Mouse (Mus musculus): ENCODE measurements around the gene Ryr2.

Ryr2 gene

GRCm38 (mm10) chr13:11549136-11549535, 557.6 kb downstream of the Ryr2 start:
- DNase-seq (ENCODE audit: low spot score in 2 of 2): peak; percentile 21 to 33

DNA sequence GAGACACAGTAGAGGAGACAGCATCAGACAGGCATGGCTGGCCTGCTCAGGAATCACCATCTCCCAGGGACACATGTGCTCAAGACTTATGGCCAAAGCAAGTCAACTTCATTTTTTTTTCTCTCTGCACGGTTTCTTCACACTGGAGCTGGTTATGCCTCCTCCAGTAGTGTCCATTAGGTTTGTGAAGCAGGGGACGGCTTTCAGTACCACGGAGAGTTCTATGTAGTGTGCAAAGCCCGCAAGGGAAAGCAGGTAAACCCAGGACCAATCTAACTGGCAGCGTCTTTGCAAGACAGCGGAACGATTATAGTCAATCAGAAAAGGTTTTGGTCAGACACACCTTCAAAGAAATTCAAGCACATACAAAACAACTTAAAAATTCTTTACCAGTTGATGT, 560.9 kb downstream of the Ryr2 start:
- DNase-seq (ENCODE audit: low spot score in 2 of 2): no peak

- no peak for DNase-seq (ENCODE audit: low spot score in 2 of 2)
Measured at GRCm38 (mm10) chr13:11542546-11542945, 564.2 kb downstream of the Ryr2 start.

DNA sequence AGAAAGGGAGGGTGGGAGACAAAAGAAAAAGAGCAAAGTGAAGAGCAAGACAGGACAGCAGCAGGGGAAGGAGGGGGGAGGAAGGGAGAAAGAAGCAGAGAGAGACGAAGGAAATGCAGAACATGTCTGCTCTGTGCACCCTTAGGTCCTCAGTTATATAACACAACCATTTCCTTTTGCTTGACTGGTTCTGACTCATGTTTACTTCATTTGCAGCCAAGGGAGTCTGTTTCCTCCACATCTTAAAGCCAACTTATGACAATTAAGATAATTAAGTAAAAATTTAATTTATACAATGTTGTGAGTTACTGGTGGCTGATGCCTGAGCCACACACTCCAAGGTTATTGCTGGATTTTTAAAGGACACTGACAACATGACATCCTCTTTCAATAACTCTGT, 569.9 kb downstream of the Ryr2 start:
- no peak for DNase-seq (ENCODE audit: low spot score in 2 of 2)

DNA sequence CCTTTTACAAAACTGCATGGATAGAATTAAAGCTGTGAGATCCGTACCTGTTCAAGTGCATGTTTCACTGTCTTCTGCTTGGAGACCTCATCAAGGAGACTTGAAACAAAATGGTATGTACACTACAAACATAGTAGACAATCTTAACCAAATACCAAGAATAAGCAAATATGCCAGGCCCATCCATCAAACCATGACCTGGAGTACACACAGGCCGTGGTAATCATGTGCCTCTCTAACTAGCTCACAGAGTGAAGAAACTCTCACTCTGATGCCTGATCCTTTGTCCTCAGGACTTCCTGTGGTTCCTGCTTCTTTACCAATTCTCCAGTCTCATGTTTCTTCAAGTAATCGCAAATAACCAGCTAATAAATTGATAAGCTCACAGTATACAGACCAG, 570.9 kb downstream of the Ryr2 start:
- DNase-seq (ENCODE audit: low spot score in 2 of 2): no peak

GRCm38 (mm10) chr13:11533265-11533664, 573.5 kb downstream of the Ryr2 start:
- DNase-seq (ENCODE audit: low spot score in 2 of 2): no peak

GRCm38 (mm10) chr13:11532014-11532890, 574.5 kb downstream of the Ryr2 start:
- no peak for DNase-seq (ENCODE audit: low spot score in 2 of 2)

- DNase-seq (ENCODE audit: low spot score in 2 of 2): no peak
Measured at GRCm38 (mm10) chr13:11523612-11524011, 583.1 kb downstream of the Ryr2 start.

DNA sequence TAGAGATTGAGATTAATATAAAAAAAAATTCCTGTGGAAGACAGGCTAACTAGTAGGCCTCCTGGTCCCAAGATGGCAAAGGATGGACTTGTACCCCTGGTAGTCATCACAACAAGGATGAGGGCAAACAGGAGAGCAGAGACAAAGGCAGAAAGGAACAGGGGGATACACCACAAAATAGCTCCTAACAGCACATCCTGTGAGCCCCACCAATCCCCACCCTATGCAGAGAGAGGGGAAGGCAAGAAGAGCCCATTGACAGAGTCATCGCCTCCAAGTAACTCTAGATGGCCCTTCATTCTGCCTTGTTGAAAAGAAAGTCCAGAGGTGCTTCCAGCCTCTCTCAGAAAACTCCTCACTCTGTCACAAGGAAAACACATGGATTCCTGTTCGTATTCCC, 586.0 kb downstream of the Ryr2 start:
- no peak for DNase-seq (ENCODE audit: low spot score in 2 of 2)

DNA sequence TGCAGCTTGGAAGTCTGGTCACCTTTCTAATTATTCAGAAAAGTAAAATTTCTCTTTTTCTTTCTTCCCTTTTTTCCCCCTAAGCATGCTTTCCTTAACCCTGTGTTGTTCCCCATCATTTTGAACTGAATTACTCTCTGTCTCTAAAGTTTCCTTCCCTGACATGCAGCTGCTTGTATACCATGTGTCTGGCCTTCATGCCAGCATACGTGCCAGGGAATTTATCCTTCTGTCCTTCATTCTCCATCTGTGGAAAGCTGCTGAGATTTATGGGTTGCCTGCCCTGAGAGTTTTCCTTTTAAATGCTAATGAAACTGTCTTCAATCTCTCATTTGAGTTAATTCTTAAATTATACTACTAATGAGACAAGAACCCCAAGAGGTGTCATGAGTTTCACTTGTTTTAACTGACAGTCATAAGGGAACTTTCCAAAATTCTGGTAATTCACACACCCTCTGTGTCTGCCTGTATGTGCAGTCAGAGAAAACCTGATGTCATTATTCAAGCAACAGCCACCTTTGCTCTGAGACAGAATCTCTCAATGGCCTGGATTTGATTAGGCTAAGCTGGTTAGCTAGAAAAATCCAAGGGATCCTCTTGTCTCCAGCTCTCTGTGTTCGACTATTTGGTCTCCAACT, 595.1 kb downstream of the Ryr2 start:
- no peak for DNase-seq (ENCODE audit: low spot score in 2 of 2)

Measured in urinary bladder, adult 18-20 months (tissue).